Mouse (Mus musculus) lung, embryonic 15.5 days (tissue): ENCODE measurements around the gene Slc45a3. TPM values are rescaled to one million over a fixed set of nuclear protein-coding genes. Genes with fewer than 3 reads are reported as not detected.

ENCODE experiments used
- ATAC-seq: fragments of 200-750 bp; cut with Nextera tagmentation; 2 replicates; pipeline ENCODE4 v1.8.0; 2017; ENCODE audit warnings: moderate number of reproducible peaks, borderline replicate concordance; ENCODE audit not compliant: low FRiP score, low TSS enrichment; ENCODE audit errors: extremely low read depth
- H3K27ac ChIP-seq: fragments of 300-500 bp; sonication (generic); 2 replicates; pipeline ENCODE4 v1.5.1; 2015; ENCODE audit warnings: moderate library complexity, mild to moderate bottlenecking, inconsistent platforms
- H3K27me3 ChIP-seq: fragments of 300-500 bp; sonication (generic); 2 replicates; pipeline ENCODE4 v1.6.1; 2015; ENCODE audit warnings: inconsistent platforms
- H3K36me3 ChIP-seq: fragments of 300-500 bp; sonication (generic); 2 replicates; pipeline ENCODE4 v1.6.1; 2015; ENCODE audit warnings: inconsistent platforms
- H3K4me1 ChIP-seq: fragments of 300-500 bp; sonication (generic); 2 replicates; pipeline ENCODE4 v1.6.1; 2015; ENCODE audit warnings: inconsistent platforms
- H3K4me2 ChIP-seq: fragments of 300-500 bp; sonication (generic); 2 replicates; pipeline ENCODE4 v1.6.1; 2015; ENCODE audit warnings: inconsistent platforms, mild to moderate bottlenecking, moderate library complexity
- H3K4me3 ChIP-seq: fragments of 300-500 bp; sonication (generic); 2 replicates; pipeline ENCODE4 v1.5.1; 2015; ENCODE audit warnings: mild to moderate bottlenecking, inconsistent platforms
- H3K9ac ChIP-seq: fragments of 300-500 bp; sonication (generic); 2 replicates; pipeline ENCODE4 v1.6.1; 2015; ENCODE audit warnings: inconsistent platforms
- H3K9me3 ChIP-seq: fragments of 300-500 bp; sonication (generic); 2 replicates; pipeline ENCODE4 v1.6.1; 2016; ENCODE audit warnings: inconsistent platforms
- WGBS: fragments of 180-500 bp; shearing (Covaris S2); methylation state at CpG from one replicate; pipeline ENCODE4 v1.1.7; 2015; 5-methylcytosine and 5-hydroxymethylcytosine counted together
- polyA plus RNA-seq: library from polyadenylated mRNA; unstranded; fragments of >200 nt; fragmentation: Nextera tagmentation; extraction: Ambion mirVana; gene quantifications from 2 replicates; pipeline ENCODE4 v1.2.1, GENCODE M21; 2015

Gene Slc45a3
- polyA plus RNA-seq = 2.3 and 2.7 TPM in 2 replicates

- no peaks in the 10 kb centered on the region for H3K9me3 ChIP-seq
- H3K9ac ChIP-seq = peak within 1 kb of the TSS; percentile 52
- H3K4me2 ChIP-seq = peak within 1 kb of the TSS; percentile 100
- H3K36me3 ChIP-seq = no peaks in the 10 kb centered on the region
- H3K4me1 ChIP-seq = peaks cover 14% of the 10 kb centered on the region
- no peak within 1 kb of the TSS for H3K27ac ChIP-seq
- peak; percentile 69 for ATAC-seq
- peak within 1 kb of the TSS; percentile 81 for H3K4me3 ChIP-seq
- peaks cover 63% of the 10 kb centered on the region for H3K27me3 ChIP-seq
- 1% methylated on average over 32 of the region's 35 CpGs for WGBS
Measured at GRCm38 (mm10) chr1:131962606-131963084, at the start of gene Slc45a3. Gene Slc45a3, plus strand, starts transcription at chr1:131962967.

- Histone ChIP-seq H3K4me3 (no peak overlapping the region), H3K9ac (no peak overlapping the region)
- 65% methylated on average over 6 of the region's 6 CpGs for WGBS
Measured at GRCm38 (mm10) chr1:131917634-131918033, 45.1 kb upstream of the Slc45a3 start.

GRCm38 (mm10) chr1:131919052-131919451, 43.7 kb upstream of the Slc45a3 start:
- Histone ChIP-seq H3K9me3 (no peaks in the 10 kb centered on the region), H3K27me3 (no peaks in the 10 kb centered on the region), H3K27ac (no peak overlapping the region), H3K9ac (no peak overlapping the region), H3K4me1 (0 out of 2 replicates have a peak, but pooled peaks cover 12% of the 10 kb centered on the region), H3K36me3 (peaks cover 54% of the 10 kb centered on the region), H3K4me3 (no peak overlapping the region), H3K4me2 (no peak overlapping the region)
- WGBS = 100% methylated on average over 2 of the region's 2 CpGs
- no peak for ATAC-seq

More at GRCm38 (mm10) chr1:131917634-131918033, 45.1 kb upstream of the Slc45a3 start:
- H3K9me3 ChIP-seq = no peaks in the 10 kb centered on the region
- no peak overlapping the region for H3K4me2 ChIP-seq
- peaks cover 16% of the 10 kb centered on the region; the same call in 1 of the 2 replicates for H3K4me1 ChIP-seq
- no peak for ATAC-seq
- H3K27me3 ChIP-seq = no peaks in the 10 kb centered on the region
- H3K27ac ChIP-seq = no peak overlapping the region
- H3K36me3 ChIP-seq = peaks cover 44% of the 10 kb centered on the region

- no peaks in the 10 kb centered on the region for H3K4me1 ChIP-seq
- H3K4me2 ChIP-seq = no peak overlapping the region
- H3K9ac ChIP-seq = no peak overlapping the region
- no peak overlapping the region for H3K4me3 ChIP-seq
- H3K27ac ChIP-seq = no peak overlapping the region
- 93% methylated on average over 3 of the region's 3 CpGs for WGBS
- peaks cover 76% of the 10 kb centered on the region for H3K36me3 ChIP-seq
- H3K27me3 ChIP-seq = no peaks in the 10 kb centered on the region
- ATAC-seq = no peak
- H3K9me3 ChIP-seq = no peaks in the 10 kb centered on the region
Measured at GRCm38 (mm10) chr1:131922100-131922499, 40.7 kb upstream of the Slc45a3 start.

- 89% methylated on average over 2 of the region's 2 CpGs for WGBS
Measured at GRCm38 (mm10) chr1:131933471-131933870, 29.3 kb upstream of the Slc45a3 start.

GRCm38 (mm10) chr1:131937659-131938305, 25.0 kb upstream of the Slc45a3 start:
- Histone ChIP-seq H3K36me3 (peaks cover 28% of the 10 kb centered on the region), H3K4me3 (no peak overlapping the region), H3K27ac (peak overlapping the region; percentile 60), H3K27me3 (no peaks in the 10 kb centered on the region), H3K9me3 (no peaks in the 10 kb centered on the region), H3K4me2 (no peak overlapping the region), H3K9ac (no peak overlapping the region), H3K4me1 (no peaks in the 10 kb centered on the region; the same call in 1 of the 2 replicates)
- ATAC-seq = no peak
- WGBS = 52% methylated on average over 6 of the region's 6 CpGs

More at GRCm38 (mm10) chr1:131933471-131933870, 29.3 kb upstream of the Slc45a3 start:
- Histone ChIP-seq H3K4me3 (no peak overlapping the region), H3K9ac (no peak overlapping the region), H3K9me3 (no peaks in the 10 kb centered on the region), H3K4me2 (no peak overlapping the region), H3K4me1 (no peaks in the 10 kb centered on the region; the same call in 1 of the 2 replicates), H3K36me3 (peaks cover 62% of the 10 kb centered on the region), H3K27ac (no peak overlapping the region), H3K27me3 (no peaks in the 10 kb centered on the region)
- ATAC-seq = no peak

GRCm38 (mm10) chr1:131938811-131939210, 24.0 kb upstream of the Slc45a3 start:
- Histone ChIP-seq H3K4me3 (no peak overlapping the region), H3K27ac (peak overlapping the region; percentile 60), H3K9ac (no peak overlapping the region), H3K27me3 (no peaks in the 10 kb centered on the region), H3K4me2 (no peak overlapping the region), H3K36me3 (peaks cover 21% of the 10 kb centered on the region), H3K4me1 (no peaks in the 10 kb centered on the region; the same call in 1 of the 2 replicates), H3K9me3 (no peaks in the 10 kb centered on the region)
- ATAC-seq = peak; percentile 74
- 43% methylated on average over 1 of the region's 1 CpGs for WGBS

GRCm38 (mm10) chr1:131940711-131941244, 22.0 kb upstream of the Slc45a3 start:
- Histone ChIP-seq H3K27ac (no peak overlapping the region), H3K4me3 (no peak overlapping the region), H3K27me3 (no peaks in the 10 kb centered on the region), H3K9ac (no peak overlapping the region), H3K36me3 (peaks cover 8% of the 10 kb centered on the region; the same call in 1 of the 2 replicates), H3K9me3 (no peaks in the 10 kb centered on the region), H3K4me2 (no peak overlapping the region), H3K4me1 (no peaks in the 10 kb centered on the region; the same call in 1 of the 2 replicates)
- WGBS = 64% methylated on average over 2 of the region's 2 CpGs
- no peak for ATAC-seq

- H3K36me3 ChIP-seq = peaks cover 8% of the 10 kb centered on the region; the same call in 1 of the 2 replicates
- 100% methylated on average over 1 of the region's 1 CpGs for WGBS
- ATAC-seq = no peak
- H3K27ac ChIP-seq = no peak overlapping the region
- no peaks in the 10 kb centered on the region for H3K27me3 ChIP-seq
- H3K9ac ChIP-seq = no peak overlapping the region
- H3K9me3 ChIP-seq = no peaks in the 10 kb centered on the region
- no peaks in the 10 kb centered on the region; the same call in 1 of the 2 replicates for H3K4me1 ChIP-seq
- H3K4me3 ChIP-seq = no peak overlapping the region
- no peak overlapping the region for H3K4me2 ChIP-seq
Measured at GRCm38 (mm10) chr1:131941501-131941900, 21.3 kb upstream of the Slc45a3 start.

GRCm38 (mm10) chr1:131942621-131943590, 19.9 kb upstream of the Slc45a3 start:
- Histone ChIP-seq H3K36me3 (no peaks in the 10 kb centered on the region), H3K9me3 (no peaks in the 10 kb centered on the region), H3K9ac (no peak overlapping the region), H3K4me3 (no peak overlapping the region), H3K27me3 (no peaks in the 10 kb centered on the region), H3K4me1 (no peaks in the 10 kb centered on the region; the same call in 1 of the 2 replicates), H3K27ac (no peak overlapping the region), H3K4me2 (no peak overlapping the region)
- no peak for ATAC-seq
- 52% methylated on average over 16 of the region's 16 CpGs for WGBS

- H3K27me3 ChIP-seq = no peaks in the 10 kb centered on the region
- H3K4me3 ChIP-seq = no peak overlapping the region
- no peaks in the 10 kb centered on the region for H3K4me1 ChIP-seq
- H3K9ac ChIP-seq = no peak overlapping the region
- ATAC-seq = 0 out of 2 replicates have a peak, but pooled peaks have one; percentile 27
- no peaks in the 10 kb centered on the region for H3K36me3 ChIP-seq
- H3K27ac ChIP-seq = no peak overlapping the region
- no peaks in the 10 kb centered on the region for H3K9me3 ChIP-seq
- 44% methylated on average over 10 of the region's 10 CpGs for WGBS
- H3K4me2 ChIP-seq = no peak overlapping the region
Measured at GRCm38 (mm10) chr1:131945674-131946440, 16.9 kb upstream of the Slc45a3 start.
